Mouse (Mus musculus) hindbrain, embryonic 14.5 days (tissue): ENCODE measurements around the gene Brd4. TPM values are rescaled to one million over a fixed set of nuclear protein-coding genes. Genes with fewer than 3 reads are reported as not detected.

Experiments
- ATAC-seq: fragments of 200-750 bp; cut with Nextera tagmentation; 2 replicates; pipeline ENCODE4 v1.8.0; 2017; ENCODE audit warnings: moderate number of reproducible peaks, mild to moderate bottlenecking, moderate TSS enrichment, moderate library complexity; ENCODE audit not compliant: low FRiP score
- DNase-seq: peaks from one replicate; pipeline ENCODE4 v3.0.0-alpha.2; 2015; ENCODE audit warnings: low spot score
- H3K27ac ChIP-seq: fragments of 300-500 bp; sonication (generic); 2 replicates; pipeline ENCODE4 v1.5.1; 2014; ENCODE audit warnings: mild to moderate bottlenecking, moderate library complexity
- H3K27me3 ChIP-seq: fragments of 300-500 bp; sonication (generic); 2 replicates; pipeline ENCODE4 v1.6.1; 2014; ENCODE audit warnings: mild to moderate bottlenecking, low read length, mixed read lengths; ENCODE audit not compliant: control insufficient read depth, insufficient read depth
- H3K36me3 ChIP-seq: fragments of 300-500 bp; sonication (generic); replicated peaks from 2 replicates; pipeline ENCODE4 v1.6.1; 2014; ENCODE audit not compliant: control insufficient read depth, insufficient read depth
- H3K4me1 ChIP-seq: fragments of 300-500 bp; sonication (generic); replicated peaks from 2 replicates; pipeline ENCODE4 v1.6.1; 2014; ENCODE audit warnings: antibody characterized with exemption, low read length, mixed read lengths; ENCODE audit not compliant: control insufficient read depth, insufficient read depth
- H3K4me2 ChIP-seq: fragments of 300-500 bp; sonication (generic); replicated peaks from 2 replicates; pipeline ENCODE4 v1.6.1; 2014; ENCODE audit warnings: mild to moderate bottlenecking, moderate library complexity
- H3K4me3 ChIP-seq: fragments of 300-500 bp; sonication (generic); replicated peaks from 2 replicates; pipeline ENCODE4 v1.5.1; 2014; ENCODE audit warnings: mild to moderate bottlenecking, low read length
- H3K9ac ChIP-seq: fragments of 300-500 bp; sonication (generic); 2 replicates; pipeline ENCODE4 v1.6.1; 2014
- H3K9me3 ChIP-seq: fragments of 300-500 bp; sonication (generic); 2 replicates; pipeline ENCODE4 v1.6.1; 2016; ENCODE audit warnings: low read length; ENCODE audit not compliant: control insufficient read depth
- WGBS: fragments of 180-500 bp; shearing (Covaris S2); extraction: QIAGEN DNeasy Blood & Tissue Kit; methylation state at CpG from one replicate; pipeline ENCODE4 v1.1.7; 2014; 5-methylcytosine and 5-hydroxymethylcytosine counted together
- polyA plus RNA-seq: library from polyadenylated mRNA; unstranded; fragments of >200 nt; fragmentation: Nextera tagmentation; extraction: Ambion mirVana; gene quantifications from 2 replicates; pipeline ENCODE4 v1.2.1, GENCODE M21; 2014

Brd4 gene
- polyA plus RNA-seq, 1 experiment from 2014 or later = 87.9 TPM

DNA sequence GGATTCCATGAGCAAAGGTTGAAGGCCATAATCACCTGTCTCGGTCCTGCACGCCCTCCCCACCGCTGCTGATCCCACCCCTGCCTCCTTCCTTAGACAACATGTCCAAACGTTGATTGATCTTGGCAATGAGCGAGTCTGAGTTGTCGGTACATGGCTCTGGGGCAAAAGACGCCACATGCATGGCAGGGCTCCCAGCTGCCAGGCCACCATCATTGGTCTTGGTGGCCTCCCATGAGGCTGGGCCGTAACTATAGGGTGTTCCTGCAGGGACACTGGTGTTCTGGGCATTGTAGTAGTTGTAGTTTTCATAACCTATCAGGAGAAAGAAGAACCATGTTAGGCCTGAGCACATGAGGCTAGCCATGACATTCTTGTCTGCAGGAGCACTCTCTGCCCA lies 32.5 kb upstream of the Brd4 start:
- no peaks in the 10 kb centered on the region for H3K9me3 ChIP-seq
- DNase-seq (no peak), ATAC-seq (no peak)
- H3K4me3 ChIP-seq = no peak overlapping the region
- no peaks in the 10 kb centered on the region for H3K27me3 ChIP-seq
- H3K4me1 ChIP-seq = peaks cover 15% of the 10 kb centered on the region
- H3K4me2 ChIP-seq = no peak overlapping the region
- 95% methylated on average over 8 of the region's 8 CpGs for WGBS
- no peak overlapping the region for H3K9ac ChIP-seq
- peaks cover 60% of the 10 kb centered on the region for H3K36me3 ChIP-seq
- H3K27ac ChIP-seq = no peak overlapping the region

GRCm38 (mm10) chr17:32315560-32315959 lies 31.0 kb upstream of the Brd4 start:
- no peak for DNase-seq
- no peaks in the 10 kb centered on the region for H3K27me3 ChIP-seq
- no peaks in the 10 kb centered on the region for H3K9me3 ChIP-seq
- no peak overlapping the region for H3K4me3 ChIP-seq
- no peak for ATAC-seq
- no peak overlapping the region for H3K4me2 ChIP-seq
- H3K9ac ChIP-seq = no peak overlapping the region
- peaks cover 75% of the 10 kb centered on the region for H3K36me3 ChIP-seq
- H3K27ac ChIP-seq = no peak overlapping the region
- 89% methylated on average over 5 of the region's 5 CpGs for WGBS
- H3K4me1 ChIP-seq = peaks cover 11% of the 10 kb centered on the region; the same call in 1 of the 2 replicates

- peaks cover under 1% of the 10 kb centered on the region; the same call in 1 of the 2 replicates for H3K4me1 ChIP-seq
- no peak overlapping the region for H3K9ac ChIP-seq
- no peak for ATAC-seq
- no peak overlapping the region for H3K27ac ChIP-seq
- H3K4me2 ChIP-seq = no peak overlapping the region
- no peak for DNase-seq
- no peak overlapping the region for H3K4me3 ChIP-seq
- no peaks in the 10 kb centered on the region for H3K9me3 ChIP-seq
- no peaks in the 10 kb centered on the region for H3K27me3 ChIP-seq
- H3K36me3 ChIP-seq = peaks cover 92% of the 10 kb centered on the region
- WGBS = 83% methylated on average over 5 of the region's 5 CpGs
Measured at GRCm38 (mm10) chr17:32313892-32314291, 29.4 kb upstream of the Brd4 start.

DNA sequence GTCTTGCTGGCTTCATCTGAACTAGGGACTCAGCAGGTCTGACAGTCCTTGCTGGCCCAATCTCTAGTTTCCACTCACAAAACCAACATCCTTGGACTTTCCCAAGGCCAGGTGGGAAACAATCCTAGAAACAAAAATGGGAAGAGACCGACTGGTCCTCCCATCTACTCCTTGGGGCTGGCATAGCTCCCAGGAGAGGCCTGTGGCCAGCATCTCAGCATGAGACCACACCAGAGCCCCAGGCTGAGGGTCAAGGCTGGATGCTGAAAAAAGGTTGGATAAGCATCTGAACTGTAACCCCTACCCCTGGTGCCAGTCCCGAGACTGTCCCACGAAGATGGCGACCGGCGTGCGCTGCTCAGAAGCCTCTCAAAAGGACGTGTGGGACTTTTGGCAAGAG lies 28.3 kb upstream of the Brd4 start:
- H3K36me3 ChIP-seq = peaks cover 100% of the 10 kb centered on the region
- 93% methylated on average over 8 of the region's 8 CpGs for WGBS

DNA sequence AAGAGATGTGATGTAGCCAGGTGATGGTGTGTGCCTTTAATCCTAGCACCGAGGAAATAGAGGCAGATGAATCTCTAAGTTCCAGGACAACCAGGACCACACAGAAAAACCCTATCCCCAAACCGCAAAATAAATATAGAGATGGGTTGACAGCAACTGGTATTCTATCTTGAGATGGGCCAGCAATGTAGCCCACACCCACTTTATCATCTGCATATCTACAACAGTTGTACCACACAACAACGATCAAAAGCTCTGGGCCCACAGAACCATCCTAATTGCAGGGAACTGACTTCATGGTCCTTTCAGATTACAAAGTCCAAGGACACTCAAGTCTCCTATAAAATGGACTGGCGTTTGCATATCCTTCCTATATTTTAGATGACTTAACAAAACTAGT lies 23.4 kb upstream of the Brd4 start:
- Histone ChIP-seq H3K27ac (no peak overlapping the region), H3K4me1 (no peaks in the 10 kb centered on the region), H3K9me3 (no peaks in the 10 kb centered on the region), H3K36me3 (peaks cover 100% of the 10 kb centered on the region), H3K27me3 (no peaks in the 10 kb centered on the region), H3K9ac (no peak overlapping the region), H3K4me3 (no peak overlapping the region), H3K4me2 (no peak overlapping the region)
- ATAC-seq (no peak), DNase-seq (no peak)
- 98% methylated on average over 4 of the region's 4 CpGs for WGBS

More for the DNA sequence above, 28.3 kb upstream of the Brd4 start:
- no peaks in the 10 kb centered on the region for H3K4me1 ChIP-seq
- no peak overlapping the region for H3K27ac ChIP-seq
- no peak for DNase-seq
- no peaks in the 10 kb centered on the region for H3K9me3 ChIP-seq
- no peak overlapping the region for H3K4me3 ChIP-seq
- no peak overlapping the region for H3K9ac ChIP-seq
- H3K4me2 ChIP-seq = no peak overlapping the region
- no peaks in the 10 kb centered on the region for H3K27me3 ChIP-seq
- ATAC-seq = no peak

DNA sequence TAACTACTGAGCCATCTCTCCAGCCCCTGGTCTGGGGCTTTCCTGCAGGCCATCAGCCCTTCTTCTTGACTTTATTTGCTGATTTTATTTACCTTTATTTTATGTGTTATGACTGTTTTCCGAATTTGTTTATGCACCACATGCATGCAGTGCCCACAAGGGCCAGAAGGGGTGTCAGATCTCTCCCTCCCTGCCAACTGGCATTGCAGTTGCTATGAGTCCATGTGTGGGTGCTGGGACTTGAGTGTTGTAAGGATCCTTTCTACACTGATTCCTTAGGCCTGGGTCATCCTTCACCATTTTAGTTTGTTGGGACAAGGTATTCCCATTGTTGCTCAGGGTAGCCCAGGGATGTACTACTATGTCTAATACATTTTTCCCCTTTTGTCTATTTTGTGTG lies 13.6 kb upstream of the Brd4 start:
- H3K27me3 ChIP-seq = no peaks in the 10 kb centered on the region
- H3K4me1 ChIP-seq = no peaks in the 10 kb centered on the region
- WGBS = 93% methylated on average over 1 of the region's 1 CpGs
- H3K27ac ChIP-seq = no peak overlapping the region
- no peak for ATAC-seq
- H3K36me3 ChIP-seq = peaks cover 6% of the 10 kb centered on the region
- H3K9me3 ChIP-seq = no peaks in the 10 kb centered on the region
- no peak overlapping the region for H3K4me3 ChIP-seq
- H3K9ac ChIP-seq = no peak overlapping the region
- H3K4me2 ChIP-seq = no peak overlapping the region
- DNase-seq = no peak

- Histone ChIP-seq H3K9ac (no peak overlapping the region), H3K27me3 (no peaks in the 10 kb centered on the region), H3K27ac (no peak overlapping the region), H3K36me3 (no peaks in the 10 kb centered on the region), H3K4me1 (no peaks in the 10 kb centered on the region), H3K9me3 (no peaks in the 10 kb centered on the region), H3K4me3 (no peak overlapping the region), H3K4me2 (no peak overlapping the region)
- DNase-seq (no peak), ATAC-seq (no peak)
- WGBS = 89% methylated on average over 2 of the region's 2 CpGs
Measured at GRCm38 (mm10) chr17:32295901-32296300, 11.4 kb upstream of the Brd4 start.

DNA sequence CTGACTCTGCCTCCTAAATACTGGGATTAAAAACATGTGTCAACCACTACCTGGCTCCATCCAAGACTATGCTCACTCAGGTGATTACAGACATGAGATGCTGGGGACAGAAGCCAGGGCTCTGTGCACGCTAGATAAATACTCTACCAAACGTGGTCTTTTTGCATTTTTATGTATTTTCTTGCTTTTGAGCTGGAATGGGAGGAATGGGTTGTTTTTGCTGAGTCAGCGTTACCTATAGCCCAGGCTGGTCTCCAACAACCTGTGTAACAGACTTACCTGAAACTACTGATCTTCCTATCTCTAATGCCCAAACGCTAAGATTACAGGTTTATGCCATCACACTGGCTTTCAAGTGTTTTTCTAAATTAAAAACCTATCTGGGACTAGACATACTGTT lies 10.6 kb upstream of the Brd4 start:
- 85% methylated on average over 4 of the region's 4 CpGs for WGBS
- ATAC-seq = no peak

GRCm38 (mm10) chr17:32285138-32285670 lies 682 bp upstream of the Brd4 start:
- Histone ChIP-seq H3K9ac (peak overlapping the region; percentile 98), H3K27me3 (no peaks in the 10 kb centered on the region), H3K9me3 (no peaks in the 10 kb centered on the region), H3K4me1 (peaks cover 38% of the 10 kb centered on the region), H3K27ac (peak overlapping the region; percentile 100), H3K4me2 (peak overlapping the region; percentile 87), H3K36me3 (no peaks in the 10 kb centered on the region), H3K4me3 (peak overlapping the region; percentile 98)
- no peak for ATAC-seq
- no peak for DNase-seq
- 50% methylated on average over 6 of the region's 6 CpGs for WGBS

More for the DNA sequence above, 10.6 kb upstream of the Brd4 start:
- Histone ChIP-seq H3K4me1 (no peaks in the 10 kb centered on the region), H3K27me3 (no peaks in the 10 kb centered on the region), H3K4me2 (no peak overlapping the region), H3K9ac (no peak overlapping the region), H3K4me3 (no peak overlapping the region), H3K27ac (no peak overlapping the region), H3K9me3 (no peaks in the 10 kb centered on the region), H3K36me3 (no peaks in the 10 kb centered on the region)
- DNase-seq = no peak

DNA sequence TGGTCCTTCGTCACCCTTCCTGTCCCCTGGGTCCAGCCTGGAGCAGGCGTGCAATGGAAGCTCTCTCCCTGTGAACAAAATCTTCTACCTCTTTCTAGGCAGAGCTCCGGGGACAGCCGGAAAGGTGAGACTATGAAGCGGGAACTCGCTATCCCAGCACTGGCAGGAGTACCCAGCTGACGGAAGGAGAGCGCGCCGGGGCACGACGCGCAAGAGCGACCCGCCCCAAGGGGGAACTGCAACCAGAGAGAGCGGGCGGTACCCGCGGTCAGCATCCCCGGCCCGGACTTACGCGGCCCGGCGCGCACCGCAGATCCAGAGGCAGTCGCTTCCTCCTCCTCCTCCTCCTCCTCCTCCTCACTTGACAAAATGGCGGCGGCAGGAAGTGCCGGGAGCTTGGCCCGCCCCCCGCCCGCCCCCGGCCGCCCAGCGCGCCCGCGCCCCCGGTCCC lies 726 bp downstream of the Brd4 start:
- H3K4me2 ChIP-seq = peak overlapping the region; percentile 87

More for the DNA sequence above, 726 bp downstream of the Brd4 start:
- H3K27me3 ChIP-seq = no peaks in the 10 kb centered on the region
- WGBS = under 1% methylated on average over 28 of the region's 41 CpGs
- H3K27ac ChIP-seq = peak overlapping the region; percentile 100
- H3K9me3 ChIP-seq = no peaks in the 10 kb centered on the region
- peak overlapping the region; percentile 98 for H3K4me3 ChIP-seq
- H3K9ac ChIP-seq = peak overlapping the region; percentile 98
- peak; percentile 46 for DNase-seq
- peak; percentile 68 for ATAC-seq
- H3K36me3 ChIP-seq = no peaks in the 10 kb centered on the region
- peaks cover 38% of the 10 kb centered on the region for H3K4me1 ChIP-seq
